Mouse (Mus musculus): ENCODE measurements around the gene Decr2. TPM values are rescaled to one million over a fixed set of nuclear protein-coding genes. Genes with fewer than 3 reads are reported as not detected.
"Not testable (repeated sequence)": the region's sequence is repeated elsewhere in the genome, so short reads cannot be mapped to it uniquely, and the experiment has no call there.

Gene Decr2
- polyA plus RNA-seq, 2 experiments = 19.0 to 32.5 TPM

DNA sequence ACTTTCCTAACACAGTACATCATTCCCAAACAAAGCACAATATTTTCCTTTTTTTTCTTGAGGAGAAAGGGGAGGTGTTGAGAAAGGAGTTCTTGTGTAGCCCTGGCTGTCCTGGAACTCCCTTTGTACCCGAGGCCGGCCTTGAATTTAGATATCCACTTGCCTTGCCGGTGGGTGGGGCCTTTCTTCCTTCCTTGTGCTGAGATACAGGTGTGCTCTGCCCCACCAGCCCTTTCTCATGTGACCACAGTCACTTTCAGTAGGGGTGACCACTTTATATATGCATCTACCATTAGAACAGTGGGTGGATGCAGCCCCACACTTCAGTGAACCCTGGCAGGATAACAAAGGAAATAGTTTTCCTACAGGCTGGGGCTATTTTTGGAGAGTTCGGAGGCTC lies 21.6 kb upstream of the Decr2 start:
- Histone ChIP-seq H3K36me3 (ENCODE audit: control insufficient read depth, insufficient read depth, low read length) (no peaks in the 10 kb centered on the region), H3K4me1 (ENCODE audit: control insufficient read depth, insufficient read depth, low read length) (peaks cover 6% of the 10 kb centered on the region), H3K9ac (ENCODE audit: low read depth, low read length, severe bottlenecking) (no peak overlapping the region), H3K9me3 (ENCODE audit: control insufficient read depth, low read length) (no peaks in the 10 kb centered on the region), H3K4me3 (replicated peaks; ENCODE audit: low read length) (no peak overlapping the region), H3K27me3 (ENCODE audit: control insufficient read depth, insufficient read depth, low read length) (peaks cover 57% of the 10 kb centered on the region), H3K4me2 (replicated peaks; ENCODE audit: low read depth, low read length, severe bottlenecking) (no peak overlapping the region), H3K27ac (replicated peaks; ENCODE audit: low read depth, low read length) (no peak overlapping the region)
- DNase-seq (ENCODE audit: low spot score) = no peak
- WGBS = 25% methylated on average over 4 of the region's 4 CpGs
- TF ChIP-seq POLR2A (IDR thresholded peaks at IDR 0.05; ENCODE audit: borderline replicate concordance, extremely low read depth, insufficient read depth, insufficient read length) = no peak
- no peak for ATAC-seq (ENCODE audit: low FRiP score, low read depth)

DNA sequence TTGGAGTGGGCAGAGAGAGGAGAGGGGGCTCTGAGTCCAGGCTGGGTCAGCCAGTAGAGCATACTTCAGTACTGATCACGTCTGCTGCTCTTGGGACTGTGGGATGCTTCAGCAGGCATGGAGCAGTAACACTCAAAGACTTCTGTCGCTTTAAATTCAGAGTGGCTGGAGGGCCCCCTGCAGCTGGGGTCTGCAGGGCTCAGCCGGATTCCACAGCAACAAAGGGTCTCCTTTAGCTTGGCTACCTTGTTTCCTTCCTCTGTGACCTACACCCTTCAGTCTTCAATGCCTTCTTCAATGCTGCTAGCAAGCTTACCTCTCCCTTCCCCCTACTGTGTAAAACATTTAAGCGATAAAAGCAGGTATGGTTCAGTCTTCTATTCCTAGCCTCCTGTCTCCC lies 20.9 kb upstream of the Decr2 start:
- H3K27ac ChIP-seq (replicated peaks; ENCODE audit: low read depth, low read length) = no peak overlapping the region
- no peak for TF ChIP-seq POLR2A (IDR thresholded peaks at IDR 0.05; ENCODE audit: borderline replicate concordance, extremely low read depth, insufficient read depth, insufficient read length)
- peaks cover 6% of the 10 kb centered on the region for H3K4me1 ChIP-seq (ENCODE audit: control insufficient read depth, insufficient read depth, low read length)
- no peak overlapping the region for H3K4me2 ChIP-seq (replicated peaks; ENCODE audit: low read depth, low read length, severe bottlenecking)
- H3K4me3 ChIP-seq (replicated peaks; ENCODE audit: low read length) = no peak overlapping the region
- 6% methylated on average over 4 of the region's 4 CpGs for WGBS
- no peak for ATAC-seq (ENCODE audit: low FRiP score, low read depth)
- peaks cover 53% of the 10 kb centered on the region for H3K27me3 ChIP-seq (ENCODE audit: control insufficient read depth, insufficient read depth, low read length)
- H3K9ac ChIP-seq (ENCODE audit: low read depth, low read length, severe bottlenecking) = no peak overlapping the region
- H3K36me3 ChIP-seq (ENCODE audit: control insufficient read depth, insufficient read depth, low read length) = no peaks in the 10 kb centered on the region
- no peak for DNase-seq (ENCODE audit: low spot score)
- H3K9me3 ChIP-seq (ENCODE audit: control insufficient read depth, low read length) = no peaks in the 10 kb centered on the region

DNA sequence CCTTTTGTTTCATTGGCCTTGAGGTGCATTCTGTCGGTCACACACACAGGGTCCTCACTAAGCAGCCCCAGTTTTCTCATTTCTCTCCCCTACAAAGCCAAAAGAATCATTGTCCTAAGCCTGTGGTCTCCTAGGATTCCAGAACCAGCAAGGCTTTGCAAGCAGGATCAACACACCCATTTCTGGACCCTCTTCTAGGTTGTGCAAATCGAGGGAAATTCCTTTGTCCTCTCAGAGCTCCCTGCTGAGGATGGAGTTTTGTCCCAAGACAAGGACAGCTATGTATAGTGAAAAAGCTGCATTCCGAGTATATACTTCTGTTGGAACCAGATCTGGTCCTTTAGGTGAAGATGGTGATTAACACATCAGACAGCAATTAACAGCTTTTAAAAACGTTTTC lies 20.0 kb upstream of the Decr2 start:
- ATAC-seq (ENCODE audit: low FRiP score, low read depth) = no peak
- H3K4me1 ChIP-seq (ENCODE audit: control insufficient read depth, insufficient read depth, low read length) = peaks cover 6% of the 10 kb centered on the region

GRCm38 (mm10) chr17:26105619-26106018 lies 15.5 kb upstream of the Decr2 start:
- no peak for TF ChIP-seq POLR2A (IDR thresholded peaks at IDR 0.05; ENCODE audit: borderline replicate concordance, extremely low read depth, insufficient read depth, insufficient read length)
- Histone ChIP-seq H3K27me3 (ENCODE audit: control insufficient read depth, insufficient read depth, low read length) (no peaks in the 10 kb centered on the region), H3K4me2 (replicated peaks; ENCODE audit: low read depth, low read length, severe bottlenecking) (no peak overlapping the region), H3K27ac (replicated peaks; ENCODE audit: low read depth, low read length) (no peak overlapping the region), H3K9me3 (ENCODE audit: control insufficient read depth, low read length) (no peaks in the 10 kb centered on the region), H3K9ac (ENCODE audit: low read depth, low read length, severe bottlenecking) (no peak overlapping the region), H3K4me3 (replicated peaks; ENCODE audit: low read length) (no peak overlapping the region), H3K4me1 (ENCODE audit: control insufficient read depth, insufficient read depth, low read length) (no peaks in the 10 kb centered on the region), H3K36me3 (ENCODE audit: control insufficient read depth, insufficient read depth, low read length) (no peaks in the 10 kb centered on the region)
- DNase-seq (ENCODE audit: low spot score) (no peak), ATAC-seq (ENCODE audit: low FRiP score, low read depth) (no peak)
- 64% methylated on average over 4 of the region's 4 CpGs for WGBS

More for the DNA sequence above, 20.0 kb upstream of the Decr2 start:
- no peak for DNase-seq (ENCODE audit: low spot score)
- Histone ChIP-seq H3K27ac (replicated peaks; ENCODE audit: low read depth, low read length) (no peak overlapping the region), H3K4me3 (replicated peaks; ENCODE audit: low read length) (no peak overlapping the region), H3K9ac (ENCODE audit: low read depth, low read length, severe bottlenecking) (no peak overlapping the region), H3K36me3 (ENCODE audit: control insufficient read depth, insufficient read depth, low read length) (no peaks in the 10 kb centered on the region), H3K9me3 (ENCODE audit: control insufficient read depth, low read length) (no peaks in the 10 kb centered on the region), H3K27me3 (ENCODE audit: control insufficient read depth, insufficient read depth, low read length) (peaks cover 44% of the 10 kb centered on the region), H3K4me2 (replicated peaks; ENCODE audit: low read depth, low read length, severe bottlenecking) (no peak overlapping the region)
- 32% methylated on average over 4 of the region's 4 CpGs for WGBS
- no peak for TF ChIP-seq POLR2A (IDR thresholded peaks at IDR 0.05; ENCODE audit: borderline replicate concordance, extremely low read depth, insufficient read depth, insufficient read length)

DNA sequence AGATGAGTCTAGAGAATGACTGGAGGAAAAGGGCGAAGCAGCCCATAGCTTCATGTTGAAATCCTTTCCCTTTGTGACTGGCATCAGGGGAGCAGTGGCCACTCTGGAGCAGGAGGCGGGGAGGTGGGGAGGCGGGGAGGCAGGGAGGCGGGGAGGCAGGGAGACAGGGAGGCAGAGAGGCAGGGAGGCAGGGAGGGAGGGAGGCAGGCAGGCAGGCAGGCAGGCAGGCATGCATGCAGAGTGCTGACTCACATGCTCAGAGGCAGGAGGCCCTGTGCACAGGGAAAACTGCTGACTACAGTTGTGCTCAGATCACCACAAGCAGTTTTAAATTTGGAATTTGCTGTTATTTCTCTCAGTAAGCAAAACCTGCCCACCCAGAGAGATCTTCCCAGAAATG lies 11.3 kb upstream of the Decr2 start:
- TF ChIP-seq POLR2A (IDR thresholded peaks at IDR 0.05; ENCODE audit: borderline replicate concordance, extremely low read depth, insufficient read depth, insufficient read length) = no peak
- WGBS = 37% methylated on average over 4 of the region's 4 CpGs
- ATAC-seq (ENCODE audit: low FRiP score, low read depth) = no peak
- Histone ChIP-seq H3K36me3 (ENCODE audit: control insufficient read depth, insufficient read depth, low read length) (no peaks in the 10 kb centered on the region), H3K27ac (replicated peaks; ENCODE audit: low read depth, low read length) (no peak overlapping the region), H3K4me3 (replicated peaks; ENCODE audit: low read length) (no peak overlapping the region), H3K4me2 (replicated peaks; ENCODE audit: low read depth, low read length, severe bottlenecking) (no peak overlapping the region), H3K9ac (ENCODE audit: low read depth, low read length, severe bottlenecking) (no peak overlapping the region), H3K9me3 (ENCODE audit: control insufficient read depth, low read length) (no peaks in the 10 kb centered on the region), H3K4me1 (ENCODE audit: control insufficient read depth, insufficient read depth, low read length) (no peaks in the 10 kb centered on the region), H3K27me3 (ENCODE audit: control insufficient read depth, insufficient read depth, low read length) (no peaks in the 10 kb centered on the region)
- DNase-seq (ENCODE audit: low spot score) = no peak

DNA sequence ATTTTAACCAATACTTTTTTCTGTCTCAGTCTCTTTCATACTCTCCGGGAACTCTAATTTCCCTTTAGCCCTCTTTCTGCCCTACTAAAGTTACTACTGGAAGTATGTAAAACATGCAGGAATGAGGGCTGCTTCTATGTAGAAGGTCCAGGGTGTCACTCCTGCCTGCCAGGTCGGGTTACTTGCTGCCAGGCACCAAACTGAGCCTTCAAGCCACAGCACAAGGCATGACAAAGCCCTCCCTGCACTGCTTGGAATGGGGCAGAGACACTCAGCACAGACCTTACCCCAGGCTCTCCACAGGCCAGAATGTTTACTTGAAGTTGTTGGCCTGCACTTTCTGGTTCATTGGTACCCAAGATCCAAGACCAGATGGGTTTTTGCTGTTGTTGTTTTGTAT lies 10.0 kb upstream of the Decr2 start:
- Histone ChIP-seq H3K4me3 (replicated peaks; ENCODE audit: low read length) (no peak overlapping the region), H3K36me3 (ENCODE audit: control insufficient read depth, insufficient read depth, low read length) (no peaks in the 10 kb centered on the region), H3K9ac (ENCODE audit: low read depth, low read length, severe bottlenecking) (no peak overlapping the region), H3K9me3 (ENCODE audit: control insufficient read depth, low read length) (no peaks in the 10 kb centered on the region), H3K4me1 (ENCODE audit: control insufficient read depth, insufficient read depth, low read length) (no peaks in the 10 kb centered on the region; the same call in 1 of the 2 replicates), H3K4me2 (replicated peaks; ENCODE audit: low read depth, low read length, severe bottlenecking) (no peak overlapping the region), H3K27ac (replicated peaks; ENCODE audit: low read depth, low read length) (no peak overlapping the region), H3K27me3 (ENCODE audit: control insufficient read depth, insufficient read depth, low read length) (no peaks in the 10 kb centered on the region)
- DNase-seq (ENCODE audit: low spot score) (no peak), ATAC-seq (ENCODE audit: low FRiP score, low read depth) (no peak)
- 38% methylated on average over 2 of the region's 2 CpGs for WGBS
- TF ChIP-seq POLR2A (IDR thresholded peaks at IDR 0.05; ENCODE audit: borderline replicate concordance, extremely low read depth, insufficient read depth, insufficient read length) = no peak

DNA sequence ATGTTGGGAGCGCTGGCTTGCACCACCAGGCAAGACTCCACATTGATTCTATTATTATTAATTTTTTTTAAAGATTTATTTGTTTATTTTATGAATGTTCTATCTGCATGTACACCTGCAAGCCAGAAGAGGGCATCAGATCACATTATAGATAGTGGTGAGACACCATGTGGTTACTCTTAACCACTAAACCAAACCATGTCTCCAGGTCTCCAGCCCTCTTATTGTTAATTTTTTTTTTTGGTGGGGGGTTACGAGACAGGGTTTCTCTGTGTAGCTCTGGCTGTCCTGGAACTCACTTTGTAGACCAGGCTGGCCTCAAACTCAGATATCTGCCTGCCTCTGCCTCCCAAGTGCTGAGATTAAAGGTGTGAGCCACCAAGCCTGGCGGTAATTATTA lies 9.2 kb upstream of the Decr2 start:
- H3K27me3 ChIP-seq (ENCODE audit: control insufficient read depth, insufficient read depth, low read length); H3K27ac ChIP-seq (replicated peaks; ENCODE audit: low read depth, low read length); DNase-seq (ENCODE audit: low spot score); H3K4me3 ChIP-seq (replicated peaks; ENCODE audit: low read length); H3K9me3 ChIP-seq (ENCODE audit: control insufficient read depth, low read length); ATAC-seq (ENCODE audit: low FRiP score, low read depth); H3K36me3 ChIP-seq (ENCODE audit: control insufficient read depth, insufficient read depth, low read length); H3K4me2 ChIP-seq (replicated peaks; ENCODE audit: low read depth, low read length, severe bottlenecking); H3K9ac ChIP-seq (ENCODE audit: low read depth, low read length, severe bottlenecking); H3K4me1 ChIP-seq (ENCODE audit: control insufficient read depth, insufficient read depth, low read length): not testable (repeated sequence)
- WGBS = 59% methylated on average over 3 of the region's 3 CpGs
